Mouse (Mus musculus): ENCODE data around the gene Fbxo34.

GRCm38 (mm10) chr14:47483099-47483498 is 32.9 kb downstream of the Fbxo34 start:
- TF ChIP-seq CTCF (conservative IDR thresholded peaks at IDR 0.05 in 1 of 2, IDR thresholded peaks at IDR 0.05 in 1 of 2; ENCODE audit: low read depth in 2 of 2, low read length in 2 of 2): no peak
- no peak for TF ChIP-seq MXI1 (IDR thresholded peaks at IDR 0.05; ENCODE audit: low read depth, low read length)

All from CH12.LX (cell line).